Mouse (Mus musculus) left cerebral cortex, adult 18-20 months (tissue): ENCODE results near the gene Rcor3. TPM values are rescaled to one million over a fixed set of nuclear protein-coding genes. Genes with fewer than 3 reads are reported as not detected.

Source experiments
- DNase-seq, 2 experiments: peaks; one replicate each; pipeline ENCODE4 v3.0.0; 2021 to 2022; ENCODE audit warnings: low spot score in 2 of 2, mixed read lengths in 1 of 2
- long read RNA-seq, 2 experiments: library from polyadenylated mRNA; stranded (forward); transcript quantifications; one replicate each; pipeline ENCODE4 v2.0.0; 2021
- total RNA-seq, 2 experiments: library from RNA; stranded (reverse); gene quantifications; 2 replicates each; pipeline ENCODE4 v1.2.3; 2021

The Rcor3 gene
- 10 to 100 TPM; 27.3 to 28.7 TPM for total RNA-seq
- long read RNA-seq, experiment 1, partial matches to known transcripts = 1 of 13 reads
- long read RNA-seq, experiment 1, other reads (novel, unspliced or antisense) = 7 of 13 reads
- long read RNA-seq, experiment 2, partial matches to known transcripts = 2 of 5 reads
- long read RNA-seq, experiment 2, other reads (novel, unspliced or antisense) = 3 of 5 reads

DNA sequence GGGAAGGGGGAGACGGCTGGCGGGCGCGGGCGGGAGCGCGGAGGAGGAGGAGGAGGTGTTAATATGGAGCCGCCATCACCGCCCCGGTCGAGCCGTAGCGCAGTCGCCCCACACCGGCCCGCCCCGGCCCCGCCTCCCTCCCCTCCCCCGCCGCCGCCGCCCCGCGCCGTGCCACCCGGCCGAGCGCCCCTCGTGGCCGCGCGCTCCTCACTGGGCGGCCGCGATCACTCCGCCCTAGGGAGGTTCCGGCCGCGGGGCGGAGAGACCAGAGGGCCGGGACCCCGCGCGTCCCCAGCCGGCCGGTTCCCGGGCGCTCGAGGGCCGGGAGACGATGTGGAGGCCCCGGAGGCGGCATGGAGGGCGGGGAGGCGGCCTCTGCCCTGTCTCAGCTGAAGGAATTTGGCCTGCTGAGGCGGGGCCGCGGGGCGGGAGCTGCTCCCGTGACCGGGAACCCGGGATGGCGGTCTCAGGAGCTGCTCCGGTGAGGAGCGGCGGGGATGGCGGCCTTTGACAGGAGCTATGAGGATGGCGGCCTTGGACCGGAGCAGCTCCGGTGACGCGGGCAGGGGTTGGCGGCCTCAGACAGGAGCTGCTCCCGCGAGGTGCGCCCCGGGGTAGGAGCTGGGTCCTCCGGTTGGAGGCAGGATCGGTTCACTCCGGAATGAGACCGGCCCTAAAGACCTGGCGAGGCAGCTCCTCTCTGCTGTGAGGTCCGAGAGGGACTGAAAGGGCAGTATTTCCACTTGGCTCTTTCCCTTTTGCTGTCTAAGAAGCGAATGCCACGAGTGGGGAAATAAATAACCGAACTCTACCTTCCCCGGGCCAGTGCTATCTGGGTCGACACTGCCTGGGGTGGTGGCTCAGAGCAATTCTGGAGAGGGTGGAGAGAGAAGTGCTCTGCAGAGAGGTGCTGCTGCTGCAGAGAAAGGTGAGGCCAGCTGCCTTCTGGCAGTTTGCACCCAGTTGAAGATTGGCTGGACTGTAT is at the start of gene Rcor3:
Gene Rcor3, minus strand, starts transcription at position 137 of the 985 bp plus-strand sequence.
- DNase-seq = peak; percentile 63 to 82

- DNase-seq = no peak
These were observed 43.9 kb upstream of the Rcor3 start for GRCm38 (mm10) chr1:192181696-192182257.

DNA sequence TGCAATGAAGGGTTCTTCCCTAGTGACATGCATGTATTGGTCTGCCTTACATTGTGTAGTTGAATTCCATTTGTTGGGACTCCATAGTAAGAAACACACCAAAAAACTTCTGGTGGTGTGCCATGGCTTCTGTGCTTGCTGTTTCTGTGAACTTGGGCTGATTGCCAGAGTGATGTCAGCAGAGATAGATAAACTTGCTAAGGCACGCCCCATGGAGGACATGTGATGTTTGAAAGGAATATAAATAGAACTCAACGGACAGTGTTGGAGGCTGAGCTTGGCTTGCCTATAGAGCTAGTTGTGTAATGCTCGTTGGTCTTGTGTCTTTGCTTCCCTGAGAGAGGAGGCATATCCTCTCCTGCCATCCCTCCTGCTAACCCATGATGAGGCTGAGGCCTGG is 42.0 kb upstream of the Rcor3 start:
- DNase-seq = no peak

DNA sequence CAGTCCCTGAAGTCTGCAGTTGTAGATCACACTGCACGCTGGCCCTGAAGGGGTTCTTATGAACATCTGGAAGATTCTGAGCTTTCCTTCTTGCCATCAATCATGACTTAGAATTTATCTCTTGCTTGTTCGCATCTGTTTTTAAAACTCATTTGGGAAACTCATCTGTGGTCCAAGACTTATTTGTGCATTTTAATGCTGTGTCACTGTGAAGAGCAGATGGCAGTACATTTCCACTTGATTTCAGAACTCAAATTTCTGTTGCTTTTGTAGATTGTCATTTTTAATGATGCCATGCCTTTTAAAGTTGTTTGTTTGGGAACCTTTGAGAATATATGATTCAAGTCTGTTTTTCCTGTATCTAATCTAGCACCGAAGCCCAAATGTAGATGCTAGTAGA is 33.6 kb upstream of the Rcor3 start:
- no peak for DNase-seq

- DNase-seq = no peak
These were observed 13.3 kb upstream of the Rcor3 start for GRCm38 (mm10) chr1:192151179-192151578.

DNA sequence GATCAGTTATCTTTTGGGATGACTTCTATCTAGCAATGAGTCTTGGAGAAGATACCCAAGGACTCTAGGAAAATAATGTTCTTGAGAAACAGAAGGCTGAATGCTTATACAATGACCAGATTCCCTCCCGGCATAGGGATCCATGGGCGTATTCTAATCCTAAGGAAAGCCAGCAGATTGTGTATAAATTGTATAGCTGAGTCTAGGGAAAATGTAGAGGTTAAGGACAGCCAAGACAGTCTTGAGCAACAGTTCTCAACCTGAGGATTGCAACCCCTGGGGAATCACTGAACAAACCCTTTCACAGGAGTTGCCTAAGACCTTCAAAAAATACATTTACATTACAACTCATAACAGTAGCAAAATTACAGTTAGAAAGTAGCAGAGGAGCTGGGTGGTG is 2.5 kb upstream of the Rcor3 start:
- no peak for DNase-seq

GRCm38 (mm10) chr1:192137291-192137925 is 454 bp downstream of the Rcor3 start:
- peak; percentile 10 to 29 for DNase-seq

DNA sequence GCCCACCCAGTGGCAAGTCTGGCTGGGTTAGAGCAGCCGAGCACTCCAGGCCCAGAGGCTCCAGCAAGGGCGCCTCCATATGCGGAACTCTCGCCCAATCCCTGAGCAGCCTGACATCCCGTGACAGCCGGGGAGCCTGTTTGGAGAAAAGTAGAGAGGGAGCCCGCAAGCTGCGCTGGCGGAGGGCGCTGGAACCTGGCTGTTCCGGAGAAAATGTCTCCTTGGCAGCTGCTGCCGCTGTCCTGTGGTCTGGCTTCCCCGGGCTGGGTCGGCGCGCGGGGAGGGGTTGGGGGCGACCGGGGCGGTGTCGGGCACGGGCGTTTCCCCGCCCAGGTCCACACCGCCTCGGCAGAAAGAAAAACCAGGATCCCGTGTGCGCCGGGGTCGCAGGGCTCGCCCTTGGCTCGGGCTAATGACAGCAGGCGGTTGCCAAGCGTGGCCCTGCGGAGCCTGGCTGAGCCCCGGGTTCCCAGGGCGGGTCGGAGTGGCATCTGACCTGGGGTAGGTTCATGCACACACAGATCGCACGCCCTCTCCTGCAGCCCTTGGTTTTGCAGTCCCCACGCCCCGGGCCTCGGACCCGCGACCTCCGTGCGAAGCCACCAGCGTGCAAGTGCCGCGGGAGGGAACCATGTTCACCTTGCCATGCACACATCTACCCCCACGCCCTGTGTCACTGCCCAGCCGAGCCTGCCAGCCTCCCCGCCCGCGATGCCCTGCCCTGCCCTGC is 1.1 kb downstream of the Rcor3 start:
- peak; percentile 81 for DNase-seq

DNA sequence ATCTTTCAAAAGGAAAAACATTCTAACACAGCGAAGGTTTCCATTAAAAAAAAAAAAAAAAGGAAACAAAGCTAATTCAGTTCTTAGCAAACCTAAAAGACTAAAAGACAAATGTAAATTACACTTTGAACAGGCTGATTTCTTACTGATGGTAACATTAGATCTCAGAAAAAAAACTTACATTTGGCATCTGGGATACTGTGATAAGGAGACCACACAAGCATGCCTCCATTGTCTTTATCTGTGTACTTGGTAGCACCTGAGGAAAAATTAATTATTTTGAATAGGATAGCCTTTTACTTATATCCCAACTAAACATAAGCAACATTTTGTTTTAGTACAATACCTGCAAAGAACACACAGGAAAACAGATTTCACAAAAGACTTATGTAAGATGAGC is 7.7 kb downstream of the Rcor3 start:
- no peak for DNase-seq

GRCm38 (mm10) chr1:192128343-192128742 is 9.5 kb downstream of the Rcor3 start:
- DNase-seq = no peak

DNA sequence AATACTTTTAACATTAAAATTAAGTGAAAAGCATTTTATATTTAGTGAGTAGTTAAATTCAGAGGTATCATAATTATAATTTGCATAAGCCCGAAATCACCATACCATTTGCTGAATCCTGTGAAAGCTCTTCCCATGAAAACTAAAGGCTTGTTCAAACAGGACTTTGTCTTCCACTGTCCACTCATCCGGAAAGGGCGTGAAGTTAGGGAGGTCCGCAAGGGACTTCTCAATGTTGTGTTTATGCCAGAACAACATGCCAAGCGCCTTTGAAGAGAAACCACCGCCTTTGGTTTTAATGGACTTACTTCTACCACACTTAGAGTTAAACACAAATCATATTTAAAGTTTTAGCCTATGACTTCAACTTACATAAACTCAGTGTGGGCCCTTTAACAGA is 12.1 kb downstream of the Rcor3 start:
- no peak for DNase-seq

DNA sequence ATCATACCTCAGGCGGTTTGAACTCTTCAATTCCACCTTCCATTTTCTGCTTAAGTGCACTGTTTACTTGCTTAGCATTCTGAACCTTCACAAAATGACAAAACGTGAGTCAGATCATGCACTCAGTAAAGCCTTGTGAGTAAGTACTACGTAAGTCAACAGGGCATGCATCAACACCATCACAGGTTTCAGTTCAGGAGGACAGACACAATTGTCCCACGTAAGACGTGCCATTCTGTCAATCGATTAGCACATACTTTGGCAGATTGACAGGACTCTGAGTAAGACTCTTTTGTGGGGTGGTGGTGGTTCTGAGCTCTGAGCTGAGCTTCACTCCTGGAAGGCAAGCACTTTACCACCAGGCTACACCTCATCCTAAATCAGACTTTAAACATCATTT is 21.6 kb downstream of the Rcor3 start:
- DNase-seq = no peak

- no peak for DNase-seq
These were observed 22.5 kb downstream of the Rcor3 start for GRCm38 (mm10) chr1:192115378-192115777.

DNA sequence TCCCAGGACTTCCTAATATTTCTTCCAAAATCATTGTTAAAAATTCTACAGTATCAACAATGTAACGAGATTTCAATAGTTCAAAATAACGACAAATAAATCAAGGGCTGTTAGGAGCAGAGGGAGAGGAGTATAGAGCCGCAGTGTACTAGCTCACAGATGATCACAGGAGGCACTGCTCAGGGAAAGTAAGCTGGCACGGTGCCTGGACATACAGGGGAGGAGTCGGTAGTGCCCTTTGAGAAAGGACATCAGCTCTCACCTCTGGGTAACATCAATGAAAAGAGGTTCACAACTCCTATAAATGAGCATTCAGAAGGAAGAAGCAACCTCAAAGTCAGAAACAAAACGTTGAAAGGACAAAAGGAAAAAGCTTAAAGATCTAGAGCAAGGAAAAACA is 28.7 kb downstream of the Rcor3 start:
- no peak for DNase-seq

DNA sequence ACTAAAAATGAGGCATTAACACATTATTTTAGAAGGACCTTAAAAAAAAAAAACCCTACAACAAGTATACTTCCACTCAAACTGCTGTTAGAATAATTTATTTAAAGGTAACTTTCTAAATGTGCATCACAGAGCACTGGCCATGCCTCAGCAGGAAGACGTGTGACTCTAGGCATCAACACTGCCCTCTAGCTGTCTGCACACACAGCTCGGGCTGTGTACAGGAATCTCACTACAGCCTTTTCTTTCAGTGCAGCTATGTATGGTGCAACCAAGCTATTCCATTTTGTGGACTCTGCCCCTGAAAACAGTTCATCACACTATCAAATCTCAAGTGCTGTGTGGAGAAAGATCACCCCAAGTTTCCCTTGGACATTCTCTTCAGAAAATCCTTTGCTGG is 30.5 kb downstream of the Rcor3 start:
- peak; percentile 30 to 31 for DNase-seq

DNA sequence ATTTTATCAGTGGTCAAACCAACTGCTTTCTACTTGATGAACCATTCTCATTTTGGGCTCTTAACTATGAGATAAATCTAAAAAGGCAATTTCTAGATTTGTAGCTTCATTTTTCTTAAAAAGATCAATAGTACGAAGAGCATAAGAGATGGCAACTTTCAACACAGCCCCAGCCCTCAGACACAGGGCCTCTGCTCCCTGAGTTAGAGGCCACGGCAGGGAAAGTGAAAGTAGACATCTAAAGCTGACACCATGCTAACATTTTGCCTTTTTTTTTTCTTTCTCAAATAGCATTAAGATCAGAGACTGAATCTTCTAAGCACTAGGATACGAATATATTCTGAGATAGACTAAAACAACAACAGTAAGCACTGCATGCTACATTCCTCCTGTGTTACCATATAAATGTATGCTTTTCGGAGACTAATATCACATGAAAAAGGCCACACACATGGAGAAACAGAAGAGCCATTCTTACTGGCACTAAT is 31.9 kb downstream of the Rcor3 start:
- no peak for DNase-seq

DNA sequence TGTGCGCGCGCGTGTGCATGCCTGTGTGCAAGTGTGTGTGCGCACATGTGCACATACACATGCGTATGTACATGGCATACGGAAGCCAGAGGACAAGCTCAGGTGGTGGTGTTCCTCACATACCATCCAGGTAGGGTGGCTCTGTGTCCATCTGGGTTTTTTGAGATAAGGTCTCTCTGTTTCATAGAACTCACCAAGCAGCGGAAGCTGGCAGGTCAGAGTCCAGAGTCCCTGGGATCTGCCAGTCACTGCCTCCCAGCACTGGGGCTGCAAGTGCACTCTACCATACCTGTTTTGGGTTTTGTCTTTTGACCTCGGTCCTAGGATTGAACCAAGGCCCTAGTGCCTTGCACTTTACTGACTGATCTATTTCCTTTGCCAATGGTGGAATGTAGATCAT is 33.8 kb downstream of the Rcor3 start:
- DNase-seq = no peak

- no peak for DNase-seq
These were observed 34.7 kb downstream of the Rcor3 start for GRCm38 (mm10) chr1:192103176-192103575.

DNA sequence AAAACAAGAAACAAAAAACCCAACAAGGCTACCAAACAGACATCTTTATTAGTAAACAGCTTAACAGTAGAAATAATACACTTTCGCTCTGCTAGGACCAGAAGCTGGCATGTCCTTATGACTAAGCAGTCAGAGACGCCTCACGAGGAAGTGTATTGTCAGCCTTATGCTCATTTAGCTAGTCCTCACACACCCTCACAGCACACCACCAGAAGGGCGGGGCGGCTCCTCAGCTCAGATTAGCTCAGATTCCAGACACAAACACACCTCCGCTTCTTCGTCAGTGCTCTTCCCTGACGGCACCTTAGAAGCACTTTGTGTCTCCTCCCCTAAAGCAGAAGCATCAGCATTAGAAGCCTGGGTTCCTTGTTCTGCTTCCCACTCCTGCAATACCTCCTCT is 36.5 kb downstream of the Rcor3 start:
- peak; percentile 65 to 75 for DNase-seq

GRCm38 (mm10) chr1:192100742-192101141 is 37.1 kb downstream of the Rcor3 start:
- no peak for DNase-seq

GRCm38 (mm10) chr1:192095626-192096025 is 42.2 kb downstream of the Rcor3 start:
- DNase-seq = no peak
